8 mouse cellular contexts compared by ENCODE assay signal in the genomic region with DNA sequence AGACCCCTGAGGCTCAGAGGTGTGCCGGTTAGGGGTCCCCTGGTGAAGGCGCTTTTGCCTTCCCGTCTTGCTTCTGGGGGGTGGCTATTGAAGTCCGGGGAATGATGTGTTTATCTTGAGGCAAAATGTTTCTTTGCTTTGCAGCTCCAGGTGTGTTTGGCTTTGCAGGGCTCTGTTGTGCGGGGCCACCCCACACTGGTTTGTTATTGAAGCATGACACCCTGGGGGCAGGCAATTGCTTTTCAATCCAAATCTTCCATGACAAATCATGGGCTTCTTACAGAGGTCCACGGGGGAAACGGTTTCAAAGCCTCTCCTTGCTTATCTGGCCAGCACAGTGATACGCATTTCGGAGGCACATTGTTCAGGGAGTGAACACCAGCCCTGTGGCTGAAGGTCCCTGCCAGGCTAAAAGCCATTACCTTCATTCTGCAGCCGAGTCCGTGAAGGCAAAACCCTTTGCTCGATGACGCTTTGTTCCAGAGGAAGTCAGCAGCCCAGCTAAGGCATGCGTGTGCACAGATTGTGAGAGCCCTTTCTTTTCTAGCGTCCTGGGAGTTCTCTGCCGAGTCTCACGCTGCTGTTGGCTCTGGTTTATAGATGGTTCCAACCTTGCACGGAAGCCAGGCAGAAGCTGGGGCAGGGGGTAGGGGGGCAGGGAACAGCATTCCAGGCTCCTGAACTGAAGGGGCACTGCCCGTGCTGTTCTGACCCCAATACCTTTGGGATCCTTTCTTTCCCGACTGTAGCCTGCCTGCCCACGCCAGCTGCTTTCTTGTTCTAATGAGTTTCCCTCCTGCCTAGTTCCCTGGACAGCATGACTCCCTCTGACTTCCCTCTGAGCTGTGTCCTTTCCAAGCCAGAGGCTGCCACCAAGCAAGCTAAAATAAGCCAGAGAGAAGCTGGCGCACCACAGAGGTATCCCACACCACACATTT.
DNase-seq lines count a peak whose midpoint lies in the region; ATAC-seq lines count a peak whose summit lies in the region.

No protein-coding gene starts in this region.

- no peaks in the 10 kb centered on the region for H3K9me3 ChIP-seq in kidney, embryonic 16.5 days (ENCODE audit: low read length)
- peaks cover 3% of the 10 kb centered on the region; the same call in 1 of the 2 replicates for H3K9me3 ChIP-seq in embryonic facial prominence, embryonic 10.5 days
- 0 out of 2 replicates have a peak, but pooled peaks cover 2% of the 10 kb centered on the region for H3K9me3 ChIP-seq in heart, embryonic 16.5 days (replicated peaks; ENCODE audit: control insufficient read depth, low read length)
- no peaks in the 10 kb centered on the region; the same call in 1 of the 2 replicates for H3K9me3 ChIP-seq in midbrain, embryonic 10.5 days (replicated peaks)

- H3K4me3 ChIP-seq in kidney, embryonic 16.5 days (ENCODE audit: low read length) = peak overlapping the region; percentile 13; the same call in 1 of the 2 replicates
- H3K4me3 ChIP-seq in embryonic facial prominence, embryonic 10.5 days = peak overlapping the region; percentile 43
- peak overlapping the region; percentile 29 for H3K4me3 ChIP-seq in heart, embryonic 16.5 days (ENCODE audit: low read length)
- H3K4me3 ChIP-seq in midbrain, embryonic 10.5 days = peak overlapping the region; percentile 43

- H3K4me1 ChIP-seq in kidney, embryonic 16.5 days (ENCODE audit: insufficient read depth, low read length) = peaks cover 26% of the 10 kb centered on the region
- peaks cover 42% of the 10 kb centered on the region for H3K4me1 ChIP-seq in embryonic facial prominence, embryonic 10.5 days
- peaks cover 18% of the 10 kb centered on the region for H3K4me1 ChIP-seq in heart, embryonic 16.5 days (ENCODE audit: control insufficient read depth, insufficient read depth, low read length)
- H3K4me1 ChIP-seq in midbrain, embryonic 10.5 days = peaks cover 40% of the 10 kb centered on the region

- H3K27me3 ChIP-seq in kidney, embryonic 16.5 days (ENCODE audit: insufficient read depth, low read length) = no peaks in the 10 kb centered on the region
- H3K27me3 ChIP-seq in embryonic facial prominence, embryonic 10.5 days (replicated peaks; ENCODE audit: low read depth, poor library complexity, severe bottlenecking) = peaks cover 25% of the 10 kb centered on the region
- H3K27me3 ChIP-seq in heart, embryonic 16.5 days (ENCODE audit: control insufficient read depth, insufficient read depth, low read length) = no peaks in the 10 kb centered on the region
- peaks cover 65% of the 10 kb centered on the region for H3K27me3 ChIP-seq in midbrain, embryonic 10.5 days (ENCODE audit: low read depth, poor library complexity, severe bottlenecking)

- H3K36me3 ChIP-seq in kidney, embryonic 16.5 days (ENCODE audit: insufficient read depth, low read length) = no peaks in the 10 kb centered on the region
- no peaks in the 10 kb centered on the region; the same call in 1 of the 2 replicates for H3K36me3 ChIP-seq in embryonic facial prominence, embryonic 10.5 days (replicated peaks)
- no peaks in the 10 kb centered on the region for H3K36me3 ChIP-seq in heart, embryonic 16.5 days (ENCODE audit: control insufficient read depth, insufficient read depth)
- no peaks in the 10 kb centered on the region for H3K36me3 ChIP-seq in midbrain, embryonic 10.5 days

- 19% methylated on average over 22 of the region's 22 CpGs for WGBS in kidney, embryonic 16.5 days
- 11% methylated on average over 22 of the region's 22 CpGs for WGBS in embryonic facial prominence, embryonic 10.5 days
- WGBS in heart, embryonic 16.5 days = 22% methylated on average over 22 of the region's 22 CpGs
- 12% methylated on average over 22 of the region's 22 CpGs for WGBS in midbrain, embryonic 10.5 days

- peak overlapping the region; percentile 47 for H3K4me2 ChIP-seq in kidney, embryonic 16.5 days (replicated peaks; ENCODE audit: low read depth, low read length)
- peak overlapping the region; percentile 61 for H3K4me2 ChIP-seq in heart, embryonic 16.5 days (ENCODE audit: low read depth, low read length)

- peak overlapping the region; percentile 54; the same call in 1 of the 2 replicates for H3K27ac ChIP-seq in kidney, embryonic 16.5 days (ENCODE audit: low read length)
- peak overlapping the region; percentile 85 for H3K27ac ChIP-seq in embryonic facial prominence, embryonic 10.5 days (replicated peaks)
- H3K27ac ChIP-seq in heart, embryonic 16.5 days (ENCODE audit: low read length) = peak overlapping the region; percentile 92
- peak overlapping the region; percentile 82 for H3K27ac ChIP-seq in midbrain, embryonic 10.5 days (replicated peaks)

- ATAC-seq in kidney, embryonic 16.5 days (ENCODE audit: low FRiP score, low TSS enrichment) = peak; percentile 56; the same call in 1 of the 2 replicates
- ATAC-seq in heart, embryonic 16.5 days (replicated peaks; ENCODE audit: extremely low read depth, insufficient read depth, low FRiP score) = peak; percentile 45
- no peak for ATAC-seq in megakaryocyte, adult 5-6 weeks (ENCODE audit: poor library complexity, severe bottlenecking)

- H3K9ac ChIP-seq in kidney, embryonic 16.5 days (replicated peaks; ENCODE audit: low read length) = peak overlapping the region; percentile 40
- peak overlapping the region; percentile 69 for H3K9ac ChIP-seq in heart, embryonic 16.5 days (ENCODE audit: low read length)

- DNase-seq in kidney, adult 9 months = no peak
- DNase-seq in embryonic facial prominence, embryonic 10.5 days (ENCODE audit: low spot score) = peak; percentile 56
- peak; percentile 54 for DNase-seq in midbrain, embryonic 10.5 days (ENCODE audit: low spot score)
- DNase-seq in urinary bladder, postnatal 14 days (ENCODE audit: low spot score) = no peak
- no peak for DNase-seq in adrenal gland, postnatal 14 days

Comparison
In these comparisons a context has a peak if more than half of its experiments do, and no peak if none do; other contexts are left out.
1. DNase-seq: peak in embryonic facial prominence, embryonic 10.5 days (single experiment) and midbrain, embryonic 10.5 days (single experiment); none in kidney, adult 9 months (single experiment), urinary bladder, postnatal 14 days (single experiment) and adrenal gland, postnatal 14 days (single experiment).
2. Peak in every context shown above with its lines, with median percentiles within 50 percentile points of each other: H3K27ac ChIP-seq and H3K4me3 ChIP-seq.